Mouse (Mus musculus) kidney, embryonic 14.5 days (tissue): ENCODE measurements at regions not wholly inside any gene's neighbourhood (a gene's known extent, or its start where the extent isn't known, plus 50 kb on each side); places are given as distances from the start of the nearest gene placed in this dataset.
"Not testable (repeated sequence)": the region's sequence is repeated elsewhere in the genome, so short reads cannot be mapped to it uniquely, and the experiment has no call there.

Experiments used
- ATAC-seq: fragments of 200-750 bp; cut with Nextera tagmentation; 2 replicates; pipeline ENCODE4 v1.8.0; 2017; ENCODE audit warnings: moderate number of reproducible peaks, mild to moderate bottlenecking, moderate TSS enrichment, moderate library complexity; ENCODE audit not compliant: low FRiP score, low TSS enrichment
- H3K27ac ChIP-seq: fragments of 300-500 bp; sonication (generic); 2 replicates; pipeline ENCODE4 v1.5.1; 2014; ENCODE audit warnings: low read depth, mild to moderate bottlenecking, low read length, moderate library complexity, mixed read lengths
- H3K27me3 ChIP-seq: fragments of 300-500 bp; sonication (generic); 2 replicates; pipeline ENCODE4 v1.6.1; 2014; ENCODE audit warnings: mild to moderate bottlenecking, low read length; ENCODE audit not compliant: control insufficient read depth, insufficient read depth
- H3K36me3 ChIP-seq: fragments of 300-500 bp; sonication (generic); 2 replicates; pipeline ENCODE4 v1.6.1; 2014; ENCODE audit warnings: low read length, mixed read lengths; ENCODE audit not compliant: control insufficient read depth, insufficient read depth
- H3K4me1 ChIP-seq: fragments of 300-500 bp; sonication (generic); 2 replicates; pipeline ENCODE4 v1.6.1; 2014; ENCODE audit warnings: low read length, mixed read lengths; ENCODE audit not compliant: control insufficient read depth, insufficient read depth
- H3K4me2 ChIP-seq: fragments of 300-500 bp; sonication (generic); replicated peaks from 2 replicates; pipeline ENCODE4 v1.6.1; 2014; ENCODE audit warnings: low read depth, mild to moderate bottlenecking, low read length
- H3K4me3 ChIP-seq: fragments of 300-500 bp; sonication (generic); 2 replicates; pipeline ENCODE4 v1.5.1; 2014; ENCODE audit warnings: mild to moderate bottlenecking, low read length
- H3K9ac ChIP-seq: fragments of 300-500 bp; sonication (generic); 2 replicates; pipeline ENCODE4 v1.6.1; 2014; ENCODE audit warnings: low read depth, mild to moderate bottlenecking, low read length, moderate library complexity
- H3K9me3 ChIP-seq: fragments of 300-500 bp; sonication (generic); 2 replicates; pipeline ENCODE4 v1.6.1; 2016; ENCODE audit warnings: low read length; ENCODE audit not compliant: control insufficient read depth
- WGBS: fragments of 180-500 bp; shearing (Covaris S2); extraction: QIAGEN DNeasy Blood & Tissue Kit; methylation state at CpG from one replicate; pipeline ENCODE4 v1.1.7; 2014; 5-methylcytosine and 5-hydroxymethylcytosine counted together

GRCm38 (mm10) chr16:55580827-55581226 lies 257.9 kb downstream of the Nfkbiz start:
- no peaks in the 10 kb centered on the region for H3K27me3 ChIP-seq
- no peak overlapping the region for H3K27ac ChIP-seq
- no peaks in the 10 kb centered on the region for H3K4me1 ChIP-seq
- H3K9me3 ChIP-seq = no peaks in the 10 kb centered on the region
- 90% methylated on average over 4 of the region's 4 CpGs for WGBS
- H3K4me3 ChIP-seq = no peak overlapping the region
- H3K4me2 ChIP-seq = no peak overlapping the region
- no peak overlapping the region for H3K9ac ChIP-seq
- no peak for ATAC-seq
- H3K36me3 ChIP-seq = no peaks in the 10 kb centered on the region

- ATAC-seq = no peak
- Histone ChIP-seq H3K36me3 (no peaks in the 10 kb centered on the region), H3K9me3 (no peaks in the 10 kb centered on the region), H3K4me3 (no peak overlapping the region), H3K27me3 (no peaks in the 10 kb centered on the region), H3K27ac (no peak overlapping the region), H3K4me2 (no peak overlapping the region), H3K9ac (no peak overlapping the region), H3K4me1 (no peaks in the 10 kb centered on the region)
- 92% methylated on average over 5 of the region's 5 CpGs for WGBS
These were observed 260.0 kb downstream of the Nfkbiz start for GRCm38 (mm10) chr16:55578686-55579085.

- not testable (repeated sequence) for H3K4me2 ChIP-seq, H3K27ac ChIP-seq, H3K9ac ChIP-seq, H3K4me1 ChIP-seq, H3K27me3 ChIP-seq, ATAC-seq, H3K36me3 ChIP-seq, H3K4me3 ChIP-seq, H3K9me3 ChIP-seq
- WGBS = 66% methylated on average over 2 of the region's 2 CpGs
These were observed 263.0 kb downstream of the Nfkbiz start for GRCm38 (mm10) chr16:55575609-55576283.

GRCm38 (mm10) chr16:55571106-55571505 lies 267.6 kb downstream of the Nfkbiz start:
- Histone ChIP-seq H3K27me3 (no peaks in the 10 kb centered on the region), H3K4me2 (no peak overlapping the region), H3K36me3 (no peaks in the 10 kb centered on the region), H3K27ac (no peak overlapping the region), H3K9ac (no peak overlapping the region), H3K4me3 (no peak overlapping the region), H3K9me3 (no peaks in the 10 kb centered on the region), H3K4me1 (no peaks in the 10 kb centered on the region)
- WGBS = 48% methylated on average over 7 of the region's 7 CpGs
- ATAC-seq = no peak

- H3K9me3 ChIP-seq = no peaks in the 10 kb centered on the region
- no peaks in the 10 kb centered on the region for H3K27me3 ChIP-seq
- no peak overlapping the region for H3K4me3 ChIP-seq
- no peak overlapping the region for H3K27ac ChIP-seq
- no peak overlapping the region for H3K9ac ChIP-seq
- H3K4me2 ChIP-seq = no peak overlapping the region
- no peak for ATAC-seq
- 65% methylated on average over 5 of the region's 5 CpGs for WGBS
- no peaks in the 10 kb centered on the region for H3K4me1 ChIP-seq
- H3K36me3 ChIP-seq = no peaks in the 10 kb centered on the region
These were observed 268.6 kb downstream of the Nfkbiz start for GRCm38 (mm10) chr16:55570097-55570496.

- no peak overlapping the region for H3K4me3 ChIP-seq
- H3K9ac ChIP-seq = no peak overlapping the region
- no peaks in the 10 kb centered on the region for H3K27me3 ChIP-seq
- H3K4me2 ChIP-seq = no peak overlapping the region
- 68% methylated on average over 10 of the region's 10 CpGs for WGBS
- H3K4me1 ChIP-seq = no peaks in the 10 kb centered on the region
- no peaks in the 10 kb centered on the region for H3K36me3 ChIP-seq
- no peaks in the 10 kb centered on the region for H3K9me3 ChIP-seq
- H3K27ac ChIP-seq = no peak overlapping the region
- no peak for ATAC-seq
These were observed 258.2 kb upstream of the Zpld1 start for GRCm38 (mm10) chr16:55555821-55556535.

- H3K4me2 ChIP-seq = no peak overlapping the region
- ATAC-seq = no peak
- no peak overlapping the region for H3K4me3 ChIP-seq
- no peaks in the 10 kb centered on the region for H3K9me3 ChIP-seq
- H3K9ac ChIP-seq = no peak overlapping the region
- H3K36me3 ChIP-seq = no peaks in the 10 kb centered on the region
- no peaks in the 10 kb centered on the region for H3K27me3 ChIP-seq
- WGBS = 75% methylated on average over 6 of the region's 6 CpGs
- H3K27ac ChIP-seq = no peak overlapping the region
- no peaks in the 10 kb centered on the region for H3K4me1 ChIP-seq
These were observed 257.4 kb upstream of the Zpld1 start for GRCm38 (mm10) chr16:55555224-55555623.

GRCm38 (mm10) chr16:55553896-55554295 lies 256.1 kb upstream of the Zpld1 start:
- no peak overlapping the region for H3K4me2 ChIP-seq
- WGBS = 56% methylated on average over 4 of the region's 4 CpGs

GRCm38 (mm10) chr16:55551348-55551747 lies 253.6 kb upstream of the Zpld1 start:
- no peak overlapping the region for H3K9ac ChIP-seq
- H3K27ac ChIP-seq = no peak overlapping the region
- no peak overlapping the region for H3K4me2 ChIP-seq
- no peaks in the 10 kb centered on the region for H3K36me3 ChIP-seq
- no peaks in the 10 kb centered on the region for H3K4me1 ChIP-seq
- H3K9me3 ChIP-seq = no peaks in the 10 kb centered on the region
- ATAC-seq = no peak
- H3K4me3 ChIP-seq = no peak overlapping the region
- 85% methylated on average over 1 of the region's 1 CpGs for WGBS
- no peaks in the 10 kb centered on the region for H3K27me3 ChIP-seq

More at GRCm38 (mm10) chr16:55553896-55554295, 256.1 kb upstream of the Zpld1 start:
- Histone ChIP-seq H3K4me3 (no peak overlapping the region), H3K36me3 (no peaks in the 10 kb centered on the region), H3K27ac (no peak overlapping the region), H3K4me1 (no peaks in the 10 kb centered on the region), H3K9ac (no peak overlapping the region), H3K27me3 (no peaks in the 10 kb centered on the region), H3K9me3 (no peaks in the 10 kb centered on the region)
- no peak for ATAC-seq
